Mouse (Mus musculus) MEL (cell line): ENCODE measurements around the gene Spire2. TPM values are rescaled to one million over a fixed set of nuclear protein-coding genes. Genes with fewer than 3 reads are reported as not detected.

ENCODE experiments used
- DNase-seq: peaks from one replicate; pipeline ENCODE4 v3.0.0; 2011; ENCODE audit warnings: low read depth, low spot score
- H3K27ac ChIP-seq: 2 replicates; pipeline ENCODE4 v1.5.1; 2012; ENCODE audit warnings: low read depth, mild to moderate bottlenecking, control low read depth, low read length, moderate library complexity; ENCODE audit not compliant: control insufficient read depth
- H3K27me3 ChIP-seq, 2 experiments: fragments of 150-350 bp in 1 of 2; sonication (generic) in 1 of 2; 2 replicates each; pipeline ENCODE4 v1.6.1; 2012; ENCODE audit warnings: low read length in 2 of 2, mild to moderate bottlenecking in 2 of 2, improper control_type of control experiment in 1 of 2, moderate library complexity in 1 of 2; ENCODE audit not compliant: insufficient read depth in 2 of 2, control insufficient read depth in 1 of 2
- H3K36me3 ChIP-seq, 2 experiments: 2 replicates each; pipeline ENCODE4 v1.6.1; 2012 to 2014; ENCODE audit warnings: low read length in 2 of 2, improper control_type of control experiment in 1 of 2, inconsistent platforms in 1 of 2, mild to moderate bottlenecking in 1 of 2; ENCODE audit not compliant: insufficient read depth in 2 of 2, control insufficient read depth in 1 of 2
- H3K4me1 ChIP-seq, 2 experiments: fragments of 150-350 bp in 1 of 2; sonication (generic) in 1 of 2; 2 replicates each; pipeline ENCODE4 v1.6.1; 2012; ENCODE audit warnings: low read length in 2 of 2, improper control_type of control experiment in 1 of 2, mild to moderate bottlenecking in 1 of 2; ENCODE audit not compliant: insufficient read depth in 2 of 2, control insufficient read depth in 1 of 2
- H3K4me3 ChIP-seq, 2 experiments: fragments of 150-350 bp in 1 of 2; sonication (generic) in 1 of 2; 2 replicates each; pipeline ENCODE4 v1.5.1; 2012; ENCODE audit warnings: low read depth in 2 of 2, low read length in 2 of 2, mild to moderate bottlenecking in 2 of 2, moderate library complexity in 2 of 2, control low read depth in 1 of 2, improper control_type of control experiment in 1 of 2; ENCODE audit not compliant: control insufficient read depth in 1 of 2, insufficient read depth in 1 of 2
- H3K79me2 ChIP-seq: 2 replicates; pipeline ENCODE4 v1.6.1; 2012; ENCODE audit warnings: mild to moderate bottlenecking, low read length, moderate library complexity; ENCODE audit not compliant: control insufficient read depth, poor library complexity, insufficient read depth
- H3K9ac ChIP-seq: 2 replicates; pipeline ENCODE4 v1.6.1; 2012; ENCODE audit warnings: low read depth, mild to moderate bottlenecking, control low read depth, low read length, moderate library complexity; ENCODE audit not compliant: control insufficient read depth, poor library complexity, severe bottlenecking
- H3K9me3 ChIP-seq: fragments of 150-350 bp; sonication (generic); replicated peaks from 2 replicates; pipeline ENCODE4 v1.6.1; 2012; ENCODE audit warnings: mild to moderate bottlenecking, low read length, improper control_type of control experiment, moderate library complexity; ENCODE audit not compliant: insufficient read depth
- BHLHE40 ChIP-seq: IDR thresholded peaks from 2 replicates; pipeline ENCODE4 v1.6.1; 2012; ENCODE audit warnings: low read depth, mild to moderate bottlenecking, inconsistent platforms, low read length, improper control_type of control experiment, borderline replicate concordance
- CHD1 ChIP-seq: IDR thresholded peaks from 2 replicates; pipeline ENCODE4 v1.6.1; 2012; ENCODE audit warnings: low read depth, mild to moderate bottlenecking, inconsistent platforms, low read length, improper control_type of control experiment
- CTCF ChIP-seq, 3 experiments: IDR thresholded peaks in 2 of 3; conservative IDR thresholded peaks in 1 of 3; 2 replicates each; pipeline ENCODE4 v1.5.1; 2011 to 2012; ENCODE audit warnings: low read length in 3 of 3, low read depth in 2 of 3, mild to moderate bottlenecking in 2 of 3, improper control_type of control experiment in 1 of 3, inconsistent platforms in 1 of 3, mixed read lengths in 1 of 3, moderate library complexity in 1 of 3; ENCODE audit not compliant: control insufficient read depth in 1 of 3, insufficient read depth in 1 of 3, poor library complexity in 1 of 3, severe bottlenecking in 1 of 3
- ELF1 ChIP-seq: IDR thresholded peaks from 2 replicates; pipeline ENCODE4 v1.6.1; 2014; ENCODE audit warnings: low read depth, mild to moderate bottlenecking, inconsistent platforms, low read length, improper control_type of control experiment, moderate library complexity
- EP300 ChIP-seq, 2 experiments: IDR thresholded peaks; 2 replicates each; pipeline ENCODE4 v1.6.1; 2011; ENCODE audit warnings: improper control_type of control experiment in 2 of 2, low read length in 2 of 2, low read depth in 1 of 2, mild to moderate bottlenecking in 1 of 2
- ETS1 ChIP-seq: IDR thresholded peaks from 2 replicates; pipeline ENCODE4 v1.6.1; 2012; ENCODE audit warnings: low read depth, mild to moderate bottlenecking, inconsistent platforms, low read length, improper control_type of control experiment, moderate library complexity
- GABPA ChIP-seq: IDR thresholded peaks from 2 replicates; pipeline ENCODE4 v1.6.1; 2012; ENCODE audit warnings: low read depth, mild to moderate bottlenecking, inconsistent platforms, low read length, improper control_type of control experiment, moderate library complexity
- GATA1 ChIP-seq: IDR thresholded peaks from 2 replicates; pipeline ENCODE4 v1.6.1; 2011; ENCODE audit warnings: low read depth, low read length, improper control_type of control experiment
- MAFK ChIP-seq: IDR thresholded peaks from 2 replicates; pipeline ENCODE4 v1.6.1; 2011; ENCODE audit warnings: low read depth, mild to moderate bottlenecking, low read length, improper control_type of control experiment, borderline replicate concordance
- MAZ ChIP-seq: IDR thresholded peaks from 2 replicates; pipeline ENCODE4 v1.6.1; 2012; ENCODE audit warnings: low read depth, mild to moderate bottlenecking, inconsistent platforms, low read length, improper control_type of control experiment
- MYB ChIP-seq: IDR thresholded peaks from 2 replicates; pipeline ENCODE4 v1.6.1; 2011; ENCODE audit warnings: mild to moderate bottlenecking, low read depth, low read length, improper control_type of control experiment
- MYC ChIP-seq: IDR thresholded peaks from 2 replicates; pipeline ENCODE4 v1.6.1; 2011; ENCODE audit warnings: low read depth, mild to moderate bottlenecking, low read length, improper control_type of control experiment, moderate library complexity
- NELFE ChIP-seq: IDR thresholded peaks from 2 replicates; pipeline ENCODE4 v1.6.1; 2011; ENCODE audit warnings: low read depth, low read length, improper control_type of control experiment
- POLR2A ChIP-seq, 2 experiments: IDR thresholded peaks; 2 replicates each; pipeline ENCODE4 v1.6.1; 2011 to 2012; ENCODE audit warnings: low read length in 2 of 2, mild to moderate bottlenecking in 2 of 2, control low read depth in 1 of 2, improper control_type of control experiment in 1 of 2, low read depth in 1 of 2, moderate library complexity in 1 of 2; ENCODE audit not compliant: control insufficient read depth in 1 of 2, insufficient read depth in 1 of 2, poor library complexity in 1 of 2
- POLR2AphosphoS2 ChIP-seq: IDR thresholded peaks from 2 replicates; pipeline ENCODE4 v1.6.1; 2011; ENCODE audit warnings: low read length, improper control_type of control experiment
- POLR2AphosphoS5 ChIP-seq: IDR thresholded peaks from 2 replicates; pipeline ENCODE4 v1.6.1; 2012; ENCODE audit warnings: low read depth, borderline replicate concordance, mild to moderate bottlenecking, inconsistent platforms, low read length, moderate library complexity, mixed read lengths
- RCOR1 ChIP-seq: IDR thresholded peaks from 2 replicates; pipeline ENCODE4 v1.6.1; 2012; ENCODE audit warnings: low read depth, mild to moderate bottlenecking, inconsistent platforms, low read length, improper control_type of control experiment
- TAL1 ChIP-seq: IDR thresholded peaks from 2 replicates; pipeline ENCODE4 v1.6.1; 2012; ENCODE audit warnings: mild to moderate bottlenecking, inconsistent platforms, low read length, moderate library complexity, mixed read lengths
- UBTF ChIP-seq: IDR thresholded peaks from 2 replicates; pipeline ENCODE4 v1.6.1; 2012; ENCODE audit warnings: low read depth, mild to moderate bottlenecking, inconsistent platforms, low read length, improper control_type of control experiment, moderate library complexity, borderline replicate concordance; ENCODE audit not compliant: insufficient read depth
- USF2 ChIP-seq, 2 experiments: IDR thresholded peaks; 2 replicates each; pipeline ENCODE4 v1.6.1; 2011 to 2012; ENCODE audit warnings: improper control_type of control experiment in 2 of 2, low read length in 2 of 2, borderline replicate concordance in 1 of 2, inconsistent platforms in 1 of 2, low read depth in 1 of 2, mild to moderate bottlenecking in 1 of 2; ENCODE audit not compliant: insufficient read depth in 1 of 2
- ZC3H11A ChIP-seq: IDR thresholded peaks from 2 replicates; pipeline ENCODE4 v1.6.1; 2012; ENCODE audit warnings: low read depth, mild to moderate bottlenecking, inconsistent platforms, low read length, improper control_type of control experiment
- ZNF384 ChIP-seq: IDR thresholded peaks from 2 replicates; pipeline ENCODE4 v1.6.1; 2012; ENCODE audit warnings: low read depth, mild to moderate bottlenecking, inconsistent platforms, low read length, improper control_type of control experiment
- polyA plus RNA-seq, 2 experiments: library from polyadenylated mRNA; stranded (reverse) in 1 of 2; unstranded in 1 of 2; fragments of >175 nt in 1 of 2; fragments of >200 nt in 1 of 2; gene quantifications; 2 replicates each; pipeline versions ENCODE4 v1.2.1 to v1.2.4; 2012; ENCODE audit warnings: low replicate concordance in 2 of 2, low read depth in 1 of 2; ENCODE audit not compliant: insufficient read length in 2 of 2, insufficient read depth in 1 of 2, missing spikeins in 1 of 2
- total RNA-seq: library from RNA; depleted of rRNA; stranded (reverse); fragments of 300-350 nt; gene quantifications from 2 replicates; pipeline ENCODE4 v1.2.3, GENCODE M21; 2012

The Spire2 gene
- total and polyA plus RNA-seq, 3 experiments: 1.1 to 5.4 TPM; not detected in 1

DNA sequence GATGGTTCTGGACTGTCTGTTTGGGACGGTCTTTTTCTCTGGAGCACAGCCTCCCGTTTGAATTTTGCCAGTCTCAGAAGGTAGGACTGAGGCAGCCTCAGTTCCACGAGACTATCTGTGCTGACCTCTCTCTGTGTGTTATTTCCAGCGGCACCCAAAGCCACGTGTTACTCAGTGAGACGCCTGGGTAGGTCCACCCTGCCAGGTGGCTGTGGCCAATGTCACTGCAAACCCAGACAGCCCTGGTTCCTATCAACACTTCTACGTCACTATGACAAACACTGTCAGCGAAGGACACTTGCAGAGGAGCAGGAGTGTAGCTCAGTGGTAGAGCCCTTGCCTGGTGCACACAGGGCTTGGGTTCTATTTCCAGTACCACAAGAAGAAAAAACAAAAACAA lies 40.8 kb upstream of the Spire2 start:
- no peak overlapping the region for H3K4me3 ChIP-seq
- H3K9ac ChIP-seq: no peak overlapping the region
- no peaks in the 10 kb centered on the region for H3K79me2 ChIP-seq
- no peaks in the 10 kb centered on the region; a peak in 1 of 4 replicates for H3K36me3 ChIP-seq
- DNase-seq: no peak
- no peak overlapping the region for H3K27ac ChIP-seq
- no peaks in the 10 kb centered on the region for H3K9me3 ChIP-seq
- H3K27me3 ChIP-seq: no peaks in the 10 kb centered on the region
- H3K4me1 ChIP-seq: no peaks in the 10 kb centered on the region
- TF ChIP-seq GATA1: no peak
- TF ChIP-seq NELFE: no peak
- no peak for TF ChIP-seq ZNF384
- no peak for TF ChIP-seq BHLHE40
- TF ChIP-seq CHD1: no peak
- TF ChIP-seq GABPA: no peak
- TF ChIP-seq POLR2AphosphoS5: no peak

GRCm38 (mm10) chr8:123292281-123292680 lies 40.2 kb upstream of the Spire2 start:
- H3K79me2 ChIP-seq: no peaks in the 10 kb centered on the region
- no peak overlapping the region for H3K9ac ChIP-seq
- H3K9me3 ChIP-seq: no peaks in the 10 kb centered on the region
- no peaks in the 10 kb centered on the region for H3K27me3 ChIP-seq
- no peak for DNase-seq
- no peak overlapping the region for H3K4me3 ChIP-seq
- TF ChIP-seq BHLHE40 (no peak), ZNF384 (no peak), POLR2A (IDR thresholded peaks at IDR 0.05; ENCODE audit: control insufficient read depth in 1 of 2, insufficient read depth in 1 of 2, low read depth in 1 of 2, low read length in 2 of 2, poor library complexity in 1 of 2) (no peak), ETS1 (no peak), UBTF (no peak), TAL1 (no peak), CHD1 (no peak), USF2 (IDR thresholded peaks at IDR 0.05; ENCODE audit: borderline replicate concordance in 1 of 2, insufficient read depth in 1 of 2, low read depth in 1 of 2, low read length in 2 of 2) (no peak), MAFK (no peak), RCOR1 (no peak), POLR2AphosphoS2 (no peak), MYC (no peak), EP300 (IDR thresholded peaks at IDR 0.05; ENCODE audit: low read depth in 1 of 2, low read length in 2 of 2) (no peak), MYB (no peak), MAZ (no peak), ZC3H11A (no peak), CTCF (IDR thresholded peaks at IDR 0.05 in 2 of 3, conservative IDR thresholded peaks at IDR 0.05 in 1 of 3; ENCODE audit: control insufficient read depth in 1 of 3, insufficient read depth in 1 of 3, low read depth in 2 of 3, low read length in 3 of 3, poor library complexity in 1 of 3, severe bottlenecking in 1 of 3) (no peak), ELF1 (no peak), POLR2AphosphoS5 (no peak), NELFE (no peak)
- TF ChIP-seq, all 39 proteins: peak for 0
- no peaks in the 10 kb centered on the region; a peak in 1 of 4 replicates for H3K36me3 ChIP-seq
- H3K4me1 ChIP-seq: no peaks in the 10 kb centered on the region
- H3K27ac ChIP-seq: no peak overlapping the region
